Mouse (Mus musculus) forebrain, embryonic 16.5 days (tissue): ENCODE results near the gene Tubb2b. TPM values are rescaled to one million over a fixed set of nuclear protein-coding genes. Genes with fewer than 3 reads are reported as not detected.

ENCODE experiments used
- ATAC-seq: fragments of 200-750 bp; cut with Nextera tagmentation; 2 replicates; pipeline ENCODE4 v1.8.0; 2017; ENCODE audit warnings: mild to moderate bottlenecking, moderate library complexity
- H3K27ac ChIP-seq: fragments of 300-500 bp; sonication (generic); 2 replicates; pipeline ENCODE4 v1.5.1; 2014; ENCODE audit warnings: low read length, control low read depth
- H3K27me3 ChIP-seq: fragments of 300-500 bp; sonication (generic); replicated peaks from 2 replicates; pipeline ENCODE4 v1.6.1; 2014; ENCODE audit warnings: low read length; ENCODE audit not compliant: control insufficient read depth, insufficient read depth
- H3K36me3 ChIP-seq: fragments of 300-500 bp; sonication (generic); 2 replicates; pipeline ENCODE4 v1.6.1; 2014; ENCODE audit not compliant: control insufficient read depth, insufficient read depth
- H3K4me1 ChIP-seq: fragments of 300-500 bp; sonication (generic); replicated peaks from 2 replicates; pipeline ENCODE4 v1.6.1; 2014; ENCODE audit warnings: low read length; ENCODE audit not compliant: control insufficient read depth, insufficient read depth
- H3K4me2 ChIP-seq: fragments of 300-500 bp; sonication (generic); 2 replicates; pipeline ENCODE4 v1.6.1; 2014; ENCODE audit warnings: mild to moderate bottlenecking, low read length, control low read depth
- H3K4me3 ChIP-seq: fragments of 300-500 bp; sonication (generic); replicated peaks from 2 replicates; pipeline ENCODE4 v1.5.1; 2014; ENCODE audit warnings: mild to moderate bottlenecking, low read length, control low read depth
- H3K9ac ChIP-seq: fragments of 300-500 bp; sonication (generic); replicated peaks from 2 replicates; pipeline ENCODE4 v1.6.1; 2014; ENCODE audit warnings: low read depth, low read length, control low read depth
- H3K9me3 ChIP-seq: fragments of 300-500 bp; sonication (generic); 2 replicates; pipeline ENCODE4 v1.6.1; 2016; ENCODE audit warnings: low read length; ENCODE audit not compliant: control insufficient read depth
- WGBS: fragments of 180-500 bp; shearing (Covaris S2); extraction: QIAGEN DNeasy Blood & Tissue Kit; methylation state at CpG from one replicate; pipeline ENCODE4 v1.1.7; 2014; 5-methylcytosine and 5-hydroxymethylcytosine counted together
- polyA plus RNA-seq: library from polyadenylated mRNA; unstranded; fragments of >200 nt; fragmentation: Nextera tagmentation; extraction: Ambion mirVana; gene quantifications from 2 replicates; pipeline ENCODE4 v1.2.1, GENCODE M21; 2015

Gene Tubb2b
- polyA plus RNA-seq, 1 experiment from 2014 or later = 1,210 TPM

DNA sequence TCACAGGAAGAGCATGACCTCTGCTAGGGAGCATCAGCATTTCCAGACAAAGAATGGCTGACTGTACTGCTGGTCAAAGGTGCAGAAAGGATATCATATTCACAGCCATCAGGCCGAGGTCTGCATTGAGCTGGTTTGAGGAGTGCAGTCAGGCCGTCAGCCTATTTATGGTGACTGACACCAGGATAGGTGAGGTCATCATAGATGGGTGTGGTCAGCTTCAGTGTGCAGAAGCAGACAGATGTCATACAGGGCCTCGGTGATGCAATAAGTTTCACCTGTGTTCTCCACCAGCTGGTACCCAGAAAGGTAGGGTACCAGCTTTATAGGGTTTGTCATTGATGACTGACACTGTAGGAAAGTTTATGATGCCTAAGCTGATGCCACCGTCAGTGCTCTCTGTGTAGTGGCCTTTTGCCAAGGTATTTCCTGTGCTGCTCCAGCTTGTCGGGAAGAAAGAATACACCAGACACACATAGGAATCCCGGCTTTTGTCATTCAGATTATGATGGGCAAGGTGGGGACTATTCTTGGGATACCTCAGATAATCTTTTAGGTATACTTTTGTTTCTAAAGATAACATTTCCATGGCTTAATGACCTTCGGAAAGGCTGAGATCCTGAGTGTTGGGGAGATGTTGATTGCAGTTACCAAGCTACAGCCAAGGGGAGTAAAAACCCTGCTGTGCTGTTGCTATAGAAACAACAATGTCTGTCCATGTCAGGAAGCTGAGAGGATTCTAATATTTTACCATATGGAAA is 43.0 kb downstream of the Tubb2b start:
- 47% methylated on average over 7 of the region's 7 CpGs for WGBS
- Histone ChIP-seq H3K4me2 (no peak overlapping the region), H3K9me3 (no peaks in the 10 kb centered on the region), H3K4me1 (peaks cover 22% of the 10 kb centered on the region), H3K9ac (no peak overlapping the region), H3K27me3 (no peaks in the 10 kb centered on the region), H3K4me3 (no peak overlapping the region), H3K27ac (peak overlapping the region; percentile 1), H3K36me3 (no peaks in the 10 kb centered on the region)
- peak; percentile 50; the same call in 1 of the 2 replicates for ATAC-seq

DNA sequence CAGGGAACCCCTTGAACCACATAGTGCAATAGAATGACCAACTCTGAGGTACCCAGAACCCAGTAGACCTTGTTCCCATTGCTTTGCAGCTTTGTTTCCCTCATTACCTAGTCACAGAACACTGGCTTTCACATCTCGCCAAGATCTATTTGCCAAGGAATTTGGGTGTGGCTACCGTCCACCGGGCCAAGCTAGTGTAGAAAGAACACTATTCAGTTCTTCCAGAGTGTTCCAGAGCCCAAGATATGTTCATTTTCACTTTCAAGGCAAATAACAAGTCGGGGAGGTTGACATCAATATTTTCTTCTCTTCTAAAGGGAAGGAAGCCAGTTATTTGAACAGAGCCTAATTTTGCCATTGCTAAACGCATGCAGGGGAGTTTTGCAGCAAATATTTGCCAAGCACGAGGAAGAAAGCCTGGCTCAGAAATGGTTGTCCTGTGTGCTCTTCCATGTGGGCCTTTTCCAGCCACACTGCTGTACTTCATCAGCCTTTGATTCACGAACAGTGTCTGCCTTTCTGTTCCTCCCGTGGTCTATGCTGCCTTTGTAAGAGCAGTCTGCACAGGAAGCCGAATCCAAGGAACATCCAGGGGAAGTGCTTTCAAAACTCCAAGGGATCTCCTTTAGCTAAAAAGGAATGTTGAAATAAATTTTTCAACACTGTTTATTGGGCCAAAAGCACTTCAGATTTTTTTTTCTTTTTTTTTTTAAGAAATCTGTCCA is 46.1 kb downstream of the Tubb2b start:
- Histone ChIP-seq H3K27ac (no peak overlapping the region), H3K36me3 (no peaks in the 10 kb centered on the region), H3K9ac (no peak overlapping the region), H3K9me3 (no peaks in the 10 kb centered on the region), H3K27me3 (no peaks in the 10 kb centered on the region), H3K4me2 (no peak overlapping the region), H3K4me3 (no peak overlapping the region), H3K4me1 (peaks cover 27% of the 10 kb centered on the region)
- WGBS = 64% methylated on average over 9 of the region's 9 CpGs
- ATAC-seq = no peak

DNA sequence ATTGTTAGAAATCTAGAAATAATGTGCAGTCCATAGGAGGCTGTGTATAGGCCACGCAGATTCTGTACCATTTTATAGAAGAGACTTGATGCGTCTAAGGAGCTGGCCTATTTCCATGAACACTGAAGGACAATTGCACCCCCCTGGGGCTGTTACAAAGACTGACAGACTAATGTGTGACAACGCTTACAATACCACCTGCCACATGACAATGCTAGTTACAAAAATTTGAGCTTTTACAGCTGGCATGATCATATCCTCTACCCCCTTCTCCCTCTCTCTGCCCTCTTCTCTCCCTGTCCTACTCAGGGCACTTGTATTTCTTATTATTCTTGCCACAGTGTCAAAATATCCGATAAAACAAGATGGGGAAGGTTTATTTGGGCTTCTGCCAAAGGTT is 48.3 kb downstream of the Tubb2b start:
- WGBS = 40% methylated on average over 4 of the region's 4 CpGs
- no peak for ATAC-seq

GRCm38 (mm10) chr13:34079801-34080200 is 50.5 kb downstream of the Tubb2b start:
- Histone ChIP-seq H3K9me3 (no peaks in the 10 kb centered on the region), H3K4me1 (peaks cover 19% of the 10 kb centered on the region), H3K9ac (no peak overlapping the region), H3K4me3 (no peak overlapping the region), H3K36me3 (no peaks in the 10 kb centered on the region), H3K27ac (no peak overlapping the region), H3K27me3 (no peaks in the 10 kb centered on the region), H3K4me2 (no peak overlapping the region)
- WGBS = 83% methylated on average over 3 of the region's 3 CpGs
- no peak for ATAC-seq

More for the DNA sequence above, 48.3 kb downstream of the Tubb2b start:
- Histone ChIP-seq H3K27ac (no peak overlapping the region), H3K27me3 (no peaks in the 10 kb centered on the region), H3K9ac (no peak overlapping the region), H3K36me3 (no peaks in the 10 kb centered on the region), H3K4me2 (no peak overlapping the region), H3K9me3 (no peaks in the 10 kb centered on the region), H3K4me3 (no peak overlapping the region), H3K4me1 (peaks cover 14% of the 10 kb centered on the region)

DNA sequence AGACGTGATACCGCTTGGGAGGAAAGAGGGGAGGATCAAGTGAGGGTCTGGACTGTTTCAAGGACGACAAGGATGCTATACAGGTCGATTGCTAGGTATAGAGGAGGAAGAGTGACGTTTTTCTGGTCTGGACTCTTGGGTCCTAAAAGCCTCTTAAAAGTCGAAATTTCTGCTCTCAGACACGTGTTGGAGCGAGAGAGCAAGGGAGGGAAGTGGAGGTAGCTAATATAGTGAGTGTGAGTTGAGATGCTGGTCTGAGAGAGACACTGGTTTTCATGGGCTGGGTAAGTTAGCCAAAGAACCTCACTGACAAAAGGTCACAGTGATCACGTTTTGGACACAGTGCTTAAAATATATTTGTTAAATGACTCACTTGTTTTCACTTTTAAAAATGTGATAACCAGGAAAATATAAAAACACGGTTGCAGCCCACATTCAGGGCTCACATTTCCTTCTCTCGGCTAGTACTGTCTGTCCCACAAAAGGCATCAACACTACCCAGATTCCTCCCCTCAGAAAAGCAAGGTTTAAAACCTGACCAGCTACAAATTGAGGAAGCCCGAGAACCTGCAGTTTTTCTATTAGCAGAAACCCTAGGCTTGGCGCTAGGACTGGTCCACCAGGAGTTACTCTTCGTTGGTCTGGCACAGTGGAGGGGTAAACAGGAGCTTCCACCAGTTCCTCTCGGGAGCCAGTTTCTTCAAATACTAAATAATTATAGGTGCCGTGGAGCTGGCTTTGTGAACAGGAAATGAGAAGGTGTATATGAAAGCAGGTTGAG is 51.6 kb downstream of the Tubb2b start:
- 45% methylated on average over 16 of the region's 16 CpGs for WGBS
- Histone ChIP-seq H3K36me3 (peaks cover 1% of the 10 kb centered on the region), H3K27ac (peak overlapping the region; percentile 12; the same call in 1 of the 2 replicates), H3K4me1 (peaks cover 19% of the 10 kb centered on the region), H3K4me2 (peak overlapping the region; percentile 79), H3K4me3 (peak overlapping the region; percentile 95), H3K9me3 (no peaks in the 10 kb centered on the region), H3K27me3 (no peaks in the 10 kb centered on the region), H3K9ac (no peak overlapping the region; the same call in 1 of the 2 replicates)
- peak; percentile 3; the same call in 1 of the 2 replicates for ATAC-seq

DNA sequence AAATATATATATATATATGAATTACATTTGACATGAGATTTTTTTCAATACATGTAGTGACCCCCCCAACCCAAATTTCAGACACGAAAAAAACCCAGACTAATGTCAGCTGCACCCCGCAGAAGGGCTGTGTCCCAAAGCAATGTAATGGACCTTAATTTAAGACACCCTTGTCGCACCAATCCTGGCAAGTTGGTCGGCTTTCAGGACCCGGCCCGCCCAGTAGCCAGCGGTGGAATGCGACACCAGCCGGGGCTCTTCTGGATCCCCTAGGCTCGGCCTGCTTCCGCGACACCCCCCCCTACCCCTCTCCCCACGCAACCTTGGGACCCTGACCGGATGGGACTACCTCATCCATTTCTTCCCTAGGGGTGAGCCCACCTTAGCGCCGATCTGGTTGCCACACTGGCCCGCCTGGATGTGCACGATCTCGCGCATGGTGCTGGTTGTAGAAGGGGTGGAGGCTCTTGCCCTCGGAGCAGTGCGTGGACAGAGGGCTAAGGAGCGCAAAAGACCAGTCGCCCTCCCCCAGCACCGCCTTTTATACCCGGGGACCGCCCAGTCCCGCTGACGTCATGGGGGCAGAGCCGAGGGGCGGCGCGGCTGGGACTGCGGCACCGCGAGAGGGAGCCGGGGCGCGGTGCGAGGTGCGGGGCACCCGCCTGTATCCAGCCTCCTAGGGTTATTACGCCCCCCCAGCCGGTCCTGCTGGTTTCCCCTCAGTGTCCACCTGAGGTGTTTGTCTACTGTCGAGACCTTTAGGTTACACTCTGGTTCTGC is 52.6 kb downstream of the Tubb2b start, which contains the start of gene Tubb2a:
Gene Tubb2a, minus strand, starts transcription at position 516 of the 780 bp plus-strand sequence.
- Histone ChIP-seq H3K27ac (peak within 1 kb of the TSS; percentile 87), H3K27me3 (no peaks in the 10 kb centered on the region), H3K9ac (peak within 1 kb of the TSS; percentile 93), H3K4me3 (peak within 1 kb of the TSS; percentile 95), H3K4me2 (peak within 1 kb of the TSS; percentile 79), H3K4me1 (peaks cover 19% of the 10 kb centered on the region), H3K9me3 (no peaks in the 10 kb centered on the region), H3K36me3 (peaks cover 3% of the 10 kb centered on the region)
- 1% methylated on average over 45 of the region's 45 CpGs for WGBS
- ATAC-seq = peak; percentile 90

Other genes with a start within 250 kb of the Tubb2b start
- 0.15 and 0.36 TPM in 2 replicates for gene Serpinb6c, start 224.8 kb downstream of the Tubb2b start, polyA plus RNA-seq
- gene Nqo2, start 165.8 kb downstream of the Tubb2b start, polyA plus RNA-seq = 6.7 and 7.0 TPM in 2 replicates
- 5.9 and 7.3 TPM in 2 replicates for gene Ripk1, start 128.1 kb downstream of the Tubb2b start, polyA plus RNA-seq
- gene Serpinb6a, start 127.7 kb downstream of the Tubb2b start, polyA plus RNA-seq = 36.3 and 37.5 TPM in 2 replicates
- gene Bphl, start 92.9 kb downstream of the Tubb2b start, polyA plus RNA-seq = 35.5 and 39.0 TPM in 2 replicates
- 1,717 and 2,137 TPM in 2 replicates for gene Tubb2a, start 52.5 kb downstream of the Tubb2b start, polyA plus RNA-seq
- 82.3 and 89.0 TPM in 2 replicates for gene Psmg4, start 32.5 kb upstream of the Tubb2b start, polyA plus RNA-seq
- 11.2 and 13.0 TPM in 2 replicates for gene Slc22a23, start 214.7 kb upstream of the Tubb2b start, polyA plus RNA-seq